Mouse (Mus musculus): ENCODE measurements around the gene Leap2. TPM values are rescaled to one million over a fixed set of nuclear protein-coding genes. Genes with fewer than 3 reads are reported as not detected.

The Leap2 gene
- polyA plus RNA-seq, 1 experiment, result not detected

- 69% methylated on average over 13 of the region's 13 CpGs for WGBS
- no peak for DNase-seq
- TF ChIP-seq CTCF (IDR thresholded peaks at IDR 0.05; ENCODE audit: insufficient read depth, low read length), result no peak
- no peak for TF ChIP-seq POLR2A (IDR thresholded peaks at IDR 0.05; ENCODE audit: borderline replicate concordance, extremely low read depth, low read depth, low read length)
- Histone ChIP-seq H3K4me3 (replicated peaks; ENCODE audit: extremely low read depth, low read depth, low read length) (no peak overlapping the region), H3K4me1 (ENCODE audit: control insufficient read depth, insufficient read depth, low read length) (no peaks in the 10 kb centered on the region)
Observed at GRCm38 (mm10) chr11:53446183-53446582, 23.2 kb upstream of the Leap2 start.

GRCm38 (mm10) chr11:53445562-53445961 is 22.6 kb upstream of the Leap2 start:
- no peak for TF ChIP-seq CTCF (IDR thresholded peaks at IDR 0.05; ENCODE audit: insufficient read depth, low read length)
- no peak for TF ChIP-seq POLR2A (IDR thresholded peaks at IDR 0.05; ENCODE audit: borderline replicate concordance, extremely low read depth, low read depth, low read length)
- 71% methylated on average over 13 of the region's 13 CpGs for WGBS
- DNase-seq, result no peak
- Histone ChIP-seq H3K4me3 (replicated peaks; ENCODE audit: extremely low read depth, low read depth, low read length) (no peak overlapping the region), H3K4me1 (ENCODE audit: control insufficient read depth, insufficient read depth, low read length) (no peaks in the 10 kb centered on the region)

GRCm38 (mm10) chr11:53443861-53444260 is 20.9 kb upstream of the Leap2 start:
- TF ChIP-seq CTCF (IDR thresholded peaks at IDR 0.05; ENCODE audit: insufficient read depth, low read length) (peak; percentile 33), POLR2A (IDR thresholded peaks at IDR 0.05; ENCODE audit: borderline replicate concordance, extremely low read depth, low read depth, low read length) (no peak)
- H3K4me3 ChIP-seq (replicated peaks; ENCODE audit: extremely low read depth, low read depth, low read length), result no peak overlapping the region
- WGBS, result 24% methylated on average over 6 of the region's 6 CpGs
- DNase-seq, result no peak
- no peaks in the 10 kb centered on the region for H3K4me1 ChIP-seq (ENCODE audit: control insufficient read depth, insufficient read depth, low read length)

- 12% methylated on average over 12 of the region's 12 CpGs for WGBS
- TF ChIP-seq POLR2A (IDR thresholded peaks at IDR 0.05; ENCODE audit: borderline replicate concordance, extremely low read depth, low read depth, low read length) (no peak), CTCF (IDR thresholded peaks at IDR 0.05; ENCODE audit: insufficient read depth, low read length) (no peak)
- H3K4me1 ChIP-seq (ENCODE audit: control insufficient read depth, insufficient read depth, low read length), result no peaks in the 10 kb centered on the region
- DNase-seq, result no peak
- no peak overlapping the region for H3K4me3 ChIP-seq (replicated peaks; ENCODE audit: extremely low read depth, low read depth, low read length)
Observed at GRCm38 (mm10) chr11:53441921-53442320, 19.0 kb upstream of the Leap2 start.

- TF ChIP-seq CTCF (IDR thresholded peaks at IDR 0.05; ENCODE audit: insufficient read depth, low read length) (no peak), POLR2A (IDR thresholded peaks at IDR 0.05; ENCODE audit: borderline replicate concordance, extremely low read depth, low read depth, low read length) (no peak)
- Histone ChIP-seq H3K4me3 (replicated peaks; ENCODE audit: extremely low read depth, low read depth, low read length) (no peak overlapping the region), H3K4me1 (ENCODE audit: control insufficient read depth, insufficient read depth, low read length) (no peaks in the 10 kb centered on the region)
- DNase-seq, result no peak
- 72% methylated on average over 6 of the region's 6 CpGs for WGBS
Observed at GRCm38 (mm10) chr11:53436338-53436737, 13.4 kb upstream of the Leap2 start.

GRCm38 (mm10) chr11:53435504-53435903 is 12.5 kb upstream of the Leap2 start:
- no peak for DNase-seq
- Histone ChIP-seq H3K4me3 (replicated peaks; ENCODE audit: extremely low read depth, low read depth, low read length) (no peak overlapping the region), H3K4me1 (ENCODE audit: control insufficient read depth, insufficient read depth, low read length) (no peaks in the 10 kb centered on the region)
- TF ChIP-seq POLR2A (IDR thresholded peaks at IDR 0.05; ENCODE audit: borderline replicate concordance, extremely low read depth, low read depth, low read length) (no peak), CTCF (IDR thresholded peaks at IDR 0.05; ENCODE audit: insufficient read depth, low read length) (no peak)
- 71% methylated on average over 8 of the region's 8 CpGs for WGBS

- peaks cover 3% of the 10 kb centered on the region for H3K4me1 ChIP-seq (ENCODE audit: control insufficient read depth, insufficient read depth, low read length)
- DNase-seq, result no peak
- 41% methylated on average over 6 of the region's 6 CpGs for WGBS
- no peak overlapping the region for H3K4me3 ChIP-seq (replicated peaks; ENCODE audit: extremely low read depth, low read depth, low read length)
- TF ChIP-seq POLR2A (IDR thresholded peaks at IDR 0.05; ENCODE audit: borderline replicate concordance, extremely low read depth, low read depth, low read length) (no peak), CTCF (IDR thresholded peaks at IDR 0.05; ENCODE audit: insufficient read depth, low read length) (no peak)
Observed at GRCm38 (mm10) chr11:53433057-53433456, 10.1 kb upstream of the Leap2 start.

GRCm38 (mm10) chr11:53431347-53432056 is 8.5 kb upstream of the Leap2 start:
- Histone ChIP-seq H3K4me3 (replicated peaks; ENCODE audit: extremely low read depth, low read depth, low read length) (peak overlapping the region; percentile 40), H3K4me1 (ENCODE audit: control insufficient read depth, insufficient read depth, low read length) (peaks cover 3% of the 10 kb centered on the region)
- WGBS, result 11% methylated on average over 9 of the region's 9 CpGs
- DNase-seq, result no peak
- no peak for TF ChIP-seq CTCF (IDR thresholded peaks at IDR 0.05; ENCODE audit: insufficient read depth, low read length)
- no peak for TF ChIP-seq POLR2A (IDR thresholded peaks at IDR 0.05; ENCODE audit: borderline replicate concordance, extremely low read depth, low read depth, low read length)

- under 1% methylated on average over 44 of the region's 44 CpGs for WGBS
- DNase-seq, result peak; percentile 99
- H3K4me3 ChIP-seq (replicated peaks; ENCODE audit: extremely low read depth, low read depth, low read length), result peak within 1 kb of the TSS; percentile 98
- TF ChIP-seq POLR2A (IDR thresholded peaks at IDR 0.05; ENCODE audit: borderline replicate concordance, extremely low read depth, low read depth, low read length) (peak; percentile 93), CTCF (IDR thresholded peaks at IDR 0.05; ENCODE audit: insufficient read depth, low read length) (no peak)
- peaks cover 3% of the 10 kb centered on the region for H3K4me1 ChIP-seq (ENCODE audit: control insufficient read depth, insufficient read depth, low read length)
Observed at GRCm38 (mm10) chr11:53430670-53431346, 7.8 kb upstream of the Leap2 start, which contains the start of the genes Uqcrq and Gdf9. Uqcrq (minus strand) TSS chr11:53430831. Gdf9 (plus strand) TSS chr11:53431023.

- Histone ChIP-seq H3K4me3 (replicated peaks; ENCODE audit: extremely low read depth, low read depth, low read length) (peak overlapping the region; percentile 98), H3K4me1 (ENCODE audit: control insufficient read depth, insufficient read depth, low read length) (peaks cover 3% of the 10 kb centered on the region)
- TF ChIP-seq POLR2A (IDR thresholded peaks at IDR 0.05; ENCODE audit: borderline replicate concordance, extremely low read depth, low read depth, low read length), result no peak
- TF ChIP-seq CTCF (IDR thresholded peaks at IDR 0.05; ENCODE audit: insufficient read depth, low read length), result no peak
- under 1% methylated on average over 34 of the region's 34 CpGs for WGBS
- DNase-seq, result no peak
Observed at GRCm38 (mm10) chr11:53430300-53430669, 7.3 kb upstream of the Leap2 start.
